Mouse (Mus musculus) 3134 (cell line): ENCODE measurements around the gene Armc12.

ENCODE experiments used
- DNase-seq: peaks from one replicate; pipeline ENCODE4 v3.0.0-alpha.2; 2011; ENCODE audit warnings: low spot score; ENCODE audit not compliant: insufficient read length; ENCODE audit errors: extremely low read depth

Gene Armc12

DNA sequence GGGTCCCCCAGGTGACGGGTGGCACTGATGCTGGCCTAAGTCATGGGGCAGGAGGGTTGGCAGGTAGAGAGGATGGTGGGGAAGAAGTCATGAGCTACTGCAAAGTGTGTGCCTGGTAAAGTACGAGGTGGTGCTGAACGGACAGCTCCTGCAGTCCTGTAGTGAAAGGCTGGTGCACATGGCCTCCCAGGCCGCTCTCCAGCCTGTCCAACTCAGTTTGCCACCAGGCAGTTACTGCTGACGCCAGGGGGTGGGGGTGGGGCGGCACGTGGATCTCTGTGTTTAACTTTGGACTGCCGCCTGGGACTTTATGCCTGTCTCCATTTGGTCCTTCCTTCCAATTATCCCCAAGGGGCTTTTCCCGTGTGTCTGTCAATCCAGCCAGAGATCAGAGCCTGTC, 49.8 kb downstream of the Armc12 start:
- DNase-seq, result peak; percentile 42

DNA sequence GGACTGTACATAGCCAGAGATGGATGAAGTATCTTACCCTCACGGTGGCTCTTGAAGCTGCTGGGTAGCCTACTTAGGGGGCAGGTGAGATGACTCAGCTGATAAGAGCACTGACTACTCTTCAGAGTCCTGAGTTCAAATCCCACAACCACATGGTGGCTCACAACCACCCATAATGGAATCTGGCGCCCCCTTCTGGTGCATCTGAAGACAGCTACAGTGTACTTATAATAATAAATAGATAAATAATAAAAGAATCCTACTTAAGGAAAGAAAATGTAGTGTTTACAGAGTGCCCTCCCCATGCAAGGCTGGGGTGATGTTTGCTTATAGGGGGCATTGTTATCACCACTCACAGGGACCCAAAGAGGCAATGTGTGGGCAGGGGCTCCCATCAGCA, 50.5 kb downstream of the Armc12 start:
- no peak for DNase-seq

GRCm38 (mm10) chr17:28586509-28586908, 55.9 kb downstream of the Armc12 start:
- DNase-seq, result no peak

- DNase-seq, result no peak
Observed at GRCm38 (mm10) chr17:28588591-28588990, 58.0 kb downstream of the Armc12 start.
